Mouse (Mus musculus): Measurements from ENCODE around the gene Tmtc2. TPM values are rescaled to one million over a fixed set of nuclear protein-coding genes. Genes with fewer than 3 reads are reported as not detected.
A peak's percentile ranks its signal among the peaks of the same experiment; 100 is the strongest.

The Tmtc2 gene
- polyA plus RNA-seq, 1 experiment from 2014 or later, result 3.7 TPM

- DNase-seq (ENCODE audit: low spot score, missing footprints) (no peak), ATAC-seq (ENCODE audit: low FRiP score) (0 out of 2 replicates have a peak, but pooled peaks have one; percentile 41)
- no peak overlapping the region for H3K9ac ChIP-seq (ENCODE audit: low read length)
- H3K4me2 ChIP-seq, result no peak overlapping the region
- no peaks in the 10 kb centered on the region for H3K27me3 ChIP-seq (ENCODE audit: control insufficient read depth, insufficient read depth, low read length)
- H3K4me3 ChIP-seq (ENCODE audit: low read depth, low read length), result no peak overlapping the region
- WGBS, result 21% methylated on average over 2 of the region's 2 CpGs
- H3K27ac ChIP-seq (ENCODE audit: low read depth, low read length), result no peak overlapping the region
- no peaks in the 10 kb centered on the region for H3K36me3 ChIP-seq (ENCODE audit: control insufficient read depth, insufficient read depth, low read length)
- 0 out of 2 replicates have a peak, but pooled peaks cover 3% of the 10 kb centered on the region for H3K4me1 ChIP-seq (ENCODE audit: control insufficient read depth, insufficient read depth, low read length)
- no peaks in the 10 kb centered on the region for H3K9me3 ChIP-seq (ENCODE audit: control insufficient read depth, low read length)
Observed at GRCm38 (mm10) chr10:105332856-105333255, 241.4 kb downstream of the Tmtc2 start.

GRCm38 (mm10) chr10:105330327-105330726 lies 243.9 kb downstream of the Tmtc2 start:
- no peak overlapping the region for H3K4me2 ChIP-seq
- 84% methylated on average over 5 of the region's 5 CpGs for WGBS
- H3K4me1 ChIP-seq (ENCODE audit: control insufficient read depth, insufficient read depth, low read length), result 0 out of 2 replicates have a peak, but pooled peaks cover 3% of the 10 kb centered on the region
- H3K4me3 ChIP-seq (ENCODE audit: low read depth, low read length), result no peak overlapping the region
- H3K36me3 ChIP-seq (ENCODE audit: control insufficient read depth, insufficient read depth, low read length), result no peaks in the 10 kb centered on the region
- no peak overlapping the region for H3K27ac ChIP-seq (ENCODE audit: low read depth, low read length)
- H3K9me3 ChIP-seq (ENCODE audit: control insufficient read depth, low read length), result no peaks in the 10 kb centered on the region
- ATAC-seq (ENCODE audit: low FRiP score) (no peak), DNase-seq (ENCODE audit: low spot score, missing footprints) (no peak)
- no peaks in the 10 kb centered on the region for H3K27me3 ChIP-seq (ENCODE audit: control insufficient read depth, insufficient read depth, low read length)
- no peak overlapping the region for H3K9ac ChIP-seq (ENCODE audit: low read length)

- WGBS, result 82% methylated on average over 4 of the region's 4 CpGs
- DNase-seq (ENCODE audit: low spot score, missing footprints), result no peak
- Histone ChIP-seq H3K27ac (ENCODE audit: low read depth, low read length) (no peak overlapping the region), H3K9me3 (ENCODE audit: control insufficient read depth, low read length) (peaks cover 2% of the 10 kb centered on the region; the same call in 1 of the 2 replicates), H3K4me1 (ENCODE audit: control insufficient read depth, insufficient read depth, low read length) (no peaks in the 10 kb centered on the region), H3K9ac (ENCODE audit: low read length) (no peak overlapping the region), H3K36me3 (ENCODE audit: control insufficient read depth, insufficient read depth, low read length) (peaks cover 2% of the 10 kb centered on the region), H3K4me2 (no peak overlapping the region), H3K27me3 (ENCODE audit: control insufficient read depth, insufficient read depth, low read length) (no peaks in the 10 kb centered on the region), H3K4me3 (ENCODE audit: low read depth, low read length) (no peak overlapping the region)
- no peak for ATAC-seq (ENCODE audit: low FRiP score)
Observed at GRCm38 (mm10) chr10:105323646-105324192, 250.5 kb downstream of the Tmtc2 start.

GRCm38 (mm10) chr10:105319299-105320057 lies 254.8 kb downstream of the Tmtc2 start:
- WGBS, result 75% methylated on average over 3 of the region's 3 CpGs
- DNase-seq (ENCODE audit: low spot score, missing footprints) (no peak), ATAC-seq (ENCODE audit: low FRiP score) (peak; percentile 84)
- peaks cover 2% of the 10 kb centered on the region; the same call in 1 of the 2 replicates for H3K9me3 ChIP-seq (ENCODE audit: control insufficient read depth, low read length)
- H3K4me2 ChIP-seq, result no peak overlapping the region
- no peak overlapping the region for H3K27ac ChIP-seq (ENCODE audit: low read depth, low read length)
- H3K4me3 ChIP-seq (ENCODE audit: low read depth, low read length), result no peak overlapping the region
- no peaks in the 10 kb centered on the region for H3K27me3 ChIP-seq (ENCODE audit: control insufficient read depth, insufficient read depth, low read length)
- H3K4me1 ChIP-seq (ENCODE audit: control insufficient read depth, insufficient read depth, low read length), result 0 out of 2 replicates have a peak, but pooled peaks cover 2% of the 10 kb centered on the region
- H3K9ac ChIP-seq (ENCODE audit: low read length), result no peak overlapping the region
- peaks cover 2% of the 10 kb centered on the region for H3K36me3 ChIP-seq (ENCODE audit: control insufficient read depth, insufficient read depth, low read length)

GRCm38 (mm10) chr10:105318869-105319268 lies 255.4 kb downstream of the Tmtc2 start:
- no peak overlapping the region for H3K27ac ChIP-seq (ENCODE audit: low read depth, low read length)
- no peak for DNase-seq (ENCODE audit: low spot score, missing footprints)

GRCm38 (mm10) chr10:105312986-105313385 lies 261.3 kb downstream of the Tmtc2 start:
- H3K4me2 ChIP-seq, result no peak overlapping the region
- 87% methylated on average over 5 of the region's 5 CpGs for WGBS
- no peak overlapping the region for H3K4me3 ChIP-seq (ENCODE audit: low read depth, low read length)
- H3K36me3 ChIP-seq (ENCODE audit: control insufficient read depth, insufficient read depth, low read length), result no peaks in the 10 kb centered on the region
- no peak for ATAC-seq (ENCODE audit: low FRiP score)
- no peak overlapping the region for H3K9ac ChIP-seq (ENCODE audit: low read length)
- DNase-seq (ENCODE audit: low spot score, missing footprints), result no peak
- no peaks in the 10 kb centered on the region for H3K27me3 ChIP-seq (ENCODE audit: control insufficient read depth, insufficient read depth, low read length)
- no peaks in the 10 kb centered on the region for H3K9me3 ChIP-seq (ENCODE audit: control insufficient read depth, low read length)
- 0 out of 2 replicates have a peak, but pooled peaks cover 2% of the 10 kb centered on the region for H3K4me1 ChIP-seq (ENCODE audit: control insufficient read depth, insufficient read depth, low read length)
- no peak overlapping the region for H3K27ac ChIP-seq (ENCODE audit: low read depth, low read length)

More at GRCm38 (mm10) chr10:105318869-105319268, 255.4 kb downstream of the Tmtc2 start:
- WGBS, result 43% methylated on average over 2 of the region's 2 CpGs
- ATAC-seq (ENCODE audit: low FRiP score), result peak; percentile 76
- Histone ChIP-seq H3K4me1 (ENCODE audit: control insufficient read depth, insufficient read depth, low read length) (0 out of 2 replicates have a peak, but pooled peaks cover 2% of the 10 kb centered on the region), H3K36me3 (ENCODE audit: control insufficient read depth, insufficient read depth, low read length) (peaks cover 2% of the 10 kb centered on the region), H3K9ac (ENCODE audit: low read length) (no peak overlapping the region), H3K4me3 (ENCODE audit: low read depth, low read length) (no peak overlapping the region), H3K4me2 (no peak overlapping the region), H3K9me3 (ENCODE audit: control insufficient read depth, low read length) (peaks cover 2% of the 10 kb centered on the region; the same call in 1 of the 2 replicates), H3K27me3 (ENCODE audit: control insufficient read depth, insufficient read depth, low read length) (no peaks in the 10 kb centered on the region)

GRCm38 (mm10) chr10:105297560-105297959 lies 276.7 kb downstream of the Tmtc2 start:
- no peak overlapping the region for H3K4me3 ChIP-seq (ENCODE audit: low read depth, low read length)
- no peak overlapping the region for H3K9ac ChIP-seq (ENCODE audit: low read length)
- no peaks in the 10 kb centered on the region for H3K9me3 ChIP-seq (ENCODE audit: control insufficient read depth, low read length)
- no peaks in the 10 kb centered on the region for H3K27me3 ChIP-seq (ENCODE audit: control insufficient read depth, insufficient read depth, low read length)
- no peak overlapping the region for H3K4me2 ChIP-seq
- H3K36me3 ChIP-seq (ENCODE audit: control insufficient read depth, insufficient read depth, low read length), result no peaks in the 10 kb centered on the region
- ATAC-seq (ENCODE audit: low FRiP score), result no peak
- H3K27ac ChIP-seq (ENCODE audit: low read depth, low read length), result no peak overlapping the region
- DNase-seq (ENCODE audit: low spot score, missing footprints), result no peak
- H3K4me1 ChIP-seq (ENCODE audit: control insufficient read depth, insufficient read depth, low read length), result no peaks in the 10 kb centered on the region
- 73% methylated on average over 3 of the region's 3 CpGs for WGBS

- ATAC-seq (ENCODE audit: low FRiP score) (no peak), DNase-seq (ENCODE audit: low spot score, missing footprints) (no peak)
- WGBS, result 81% methylated on average over 1 of the region's 1 CpGs
- Histone ChIP-seq H3K4me3 (ENCODE audit: low read depth, low read length) (no peak overlapping the region), H3K4me1 (ENCODE audit: control insufficient read depth, insufficient read depth, low read length) (no peaks in the 10 kb centered on the region), H3K9me3 (ENCODE audit: control insufficient read depth, low read length) (no peaks in the 10 kb centered on the region), H3K4me2 (no peak overlapping the region), H3K9ac (ENCODE audit: low read length) (no peak overlapping the region), H3K27ac (ENCODE audit: low read depth, low read length) (no peak overlapping the region), H3K27me3 (ENCODE audit: control insufficient read depth, insufficient read depth, low read length) (no peaks in the 10 kb centered on the region), H3K36me3 (ENCODE audit: control insufficient read depth, insufficient read depth, low read length) (no peaks in the 10 kb centered on the region)
Observed at GRCm38 (mm10) chr10:105292961-105293360, 281.3 kb downstream of the Tmtc2 start.

- DNase-seq (ENCODE audit: low spot score, missing footprints), result no peak
- no peak for ATAC-seq (ENCODE audit: low FRiP score)
- no peak overlapping the region for H3K9ac ChIP-seq (ENCODE audit: low read length)
- no peaks in the 10 kb centered on the region for H3K4me1 ChIP-seq (ENCODE audit: control insufficient read depth, insufficient read depth, low read length)
- H3K4me2 ChIP-seq, result no peak overlapping the region
- H3K4me3 ChIP-seq (ENCODE audit: low read depth, low read length), result no peak overlapping the region
- no peaks in the 10 kb centered on the region for H3K9me3 ChIP-seq (ENCODE audit: control insufficient read depth, low read length)
- no peaks in the 10 kb centered on the region for H3K27me3 ChIP-seq (ENCODE audit: control insufficient read depth, insufficient read depth, low read length)
- no peaks in the 10 kb centered on the region for H3K36me3 ChIP-seq (ENCODE audit: control insufficient read depth, insufficient read depth, low read length)
- H3K27ac ChIP-seq (ENCODE audit: low read depth, low read length), result no peak overlapping the region
- 61% methylated on average over 2 of the region's 2 CpGs for WGBS
Observed at GRCm38 (mm10) chr10:105288472-105288871, 285.8 kb downstream of the Tmtc2 start.
